Mouse (Mus musculus) forebrain, postnatal 0 days (tissue): ENCODE measurements around the gene Abca12. TPM values are rescaled to one million over a fixed set of nuclear protein-coding genes. Genes with fewer than 3 reads are reported as not detected.

ENCODE experiments used
- ATAC-seq: fragments of 200-750 bp; cut with Nextera tagmentation; 2 replicates; pipeline ENCODE4 v1.8.0; 2017; ENCODE audit warnings: mild to moderate bottlenecking, moderate library complexity
- DNase-seq: peaks from one replicate; pipeline ENCODE4 v3.0.0-alpha.2; 2015
- H3K27ac ChIP-seq: fragments of 300-500 bp; sonication (generic); 2 replicates; pipeline ENCODE4 v1.5.1; 2014; ENCODE audit warnings: low read depth, mild to moderate bottlenecking, antibody characterized with exemption, low read length, moderate library complexity, mixed read lengths
- H3K27me3 ChIP-seq: fragments of 300-500 bp; sonication (generic); 2 replicates; pipeline ENCODE4 v1.6.1; 2014; ENCODE audit warnings: mild to moderate bottlenecking, low read length, mixed read lengths; ENCODE audit not compliant: insufficient read depth
- H3K36me3 ChIP-seq: fragments of 300-500 bp; sonication (generic); 2 replicates; pipeline ENCODE4 v1.6.1; 2014; ENCODE audit warnings: mild to moderate bottlenecking, moderate library complexity; ENCODE audit not compliant: insufficient read depth
- H3K4me1 ChIP-seq: fragments of 300-500 bp; sonication (generic); 2 replicates; pipeline ENCODE4 v1.6.1; 2014; ENCODE audit warnings: antibody characterized with exemption; ENCODE audit not compliant: insufficient read depth
- H3K4me2 ChIP-seq: fragments of 300-500 bp; sonication (generic); 2 replicates; pipeline ENCODE4 v1.6.1; 2014; ENCODE audit warnings: low read depth, mild to moderate bottlenecking, moderate library complexity
- H3K4me3 ChIP-seq: fragments of 300-500 bp; sonication (generic); 2 replicates; pipeline ENCODE4 v1.5.1; 2014; ENCODE audit warnings: low read depth, low read length, mixed read lengths
- H3K9ac ChIP-seq: fragments of 300-500 bp; sonication (generic); 2 replicates; pipeline ENCODE4 v1.6.1; 2014; ENCODE audit warnings: mild to moderate bottlenecking
- H3K9me3 ChIP-seq: fragments of 300-500 bp; sonication (generic); 2 replicates; pipeline ENCODE4 v1.6.1; 2016; ENCODE audit warnings: low read length
- CTCF ChIP-seq: sonication (generic); IDR thresholded peaks from 2 replicates; pipeline ENCODE4 v1.5.1; 2016; ENCODE audit warnings: antibody characterized with exemption, control low read depth, low read depth
- whole genome bisulfite sequencing: fragments of 180-500 bp; shearing (Covaris S2); extraction: QIAGEN DNeasy Blood & Tissue Kit; methylation state at CpG from one replicate; pipeline ENCODE4 v1.1.7; 2014; 5-methylcytosine and 5-hydroxymethylcytosine counted together
- polyA plus RNA-seq: library from polyadenylated mRNA; unstranded; fragments of >200 nt; fragmentation: Nextera tagmentation; extraction: Ambion mirVana; gene quantifications from 2 replicates; pipeline ENCODE4 v1.2.1, GENCODE M21; 2015
- total RNA-seq: library from RNA; depleted of rRNA; stranded (reverse); fragments of >200 nt; gene quantifications from 2 replicates; pipeline ENCODE4 v1.2.3, GENCODE M21; 2014

Abca12 gene
- total and polyA plus RNA-seq, 2 experiments from 2014 or later: 0.02 to 0.14 TPM

DNA sequence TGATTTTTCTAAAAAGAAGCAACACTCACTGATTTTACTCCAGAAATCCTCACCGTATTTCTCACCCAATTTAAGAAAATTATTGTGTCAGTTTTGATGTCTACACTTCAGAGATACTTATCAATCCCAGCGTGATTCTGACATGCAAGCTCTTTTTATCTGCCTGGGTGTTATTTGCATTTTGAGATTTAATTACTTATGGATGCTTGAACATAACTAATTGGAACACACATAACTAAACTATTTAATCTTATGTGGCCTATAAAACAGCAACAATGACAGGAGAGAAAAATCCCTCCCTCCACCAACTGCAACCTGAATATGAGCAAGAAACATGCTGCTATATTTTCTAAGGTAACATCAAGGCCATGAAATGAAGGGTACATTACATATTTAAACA is 117.7 kb downstream of the Abca12 start:
- no peaks in the 10 kb centered on the region for H3K4me1 ChIP-seq
- no peaks in the 10 kb centered on the region for H3K27me3 ChIP-seq
- WGBS: 18% methylated on average over 2 of the region's 2 CpGs
- no peak overlapping the region for H3K9ac ChIP-seq
- H3K36me3 ChIP-seq: no peaks in the 10 kb centered on the region
- no peak overlapping the region for H3K4me2 ChIP-seq
- no peak overlapping the region for H3K27ac ChIP-seq
- no peak for DNase-seq
- no peak overlapping the region for H3K4me3 ChIP-seq
- no peak for TF ChIP-seq CTCF
- no peaks in the 10 kb centered on the region for H3K9me3 ChIP-seq
- ATAC-seq: no peak

DNA sequence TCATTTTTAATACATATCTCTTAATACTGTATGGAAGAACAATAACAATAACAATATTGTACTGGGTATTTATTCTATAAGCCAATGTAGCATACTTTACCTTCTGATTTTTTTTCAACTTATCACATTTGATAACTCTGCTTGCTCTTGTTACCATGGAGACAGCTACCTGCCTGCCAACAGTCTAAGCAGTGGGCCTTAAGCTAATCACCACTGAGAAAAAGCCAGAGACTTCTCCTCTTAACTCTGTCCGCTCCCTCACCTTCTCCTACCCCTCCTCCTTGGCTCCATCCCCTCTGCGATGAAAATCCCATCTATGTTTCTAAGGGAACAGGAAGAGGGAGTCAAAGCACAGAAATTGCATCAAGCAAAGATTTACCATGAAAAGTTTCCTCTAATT is 118.1 kb downstream of the Abca12 start:
- H3K4me1 ChIP-seq: no peaks in the 10 kb centered on the region
- H3K4me3 ChIP-seq: no peak overlapping the region
- H3K9ac ChIP-seq: no peak overlapping the region
- H3K36me3 ChIP-seq: no peaks in the 10 kb centered on the region
- no peak for TF ChIP-seq CTCF
- ATAC-seq: peak; percentile 59
- peak; percentile 22 for DNase-seq
- H3K4me2 ChIP-seq: no peak overlapping the region
- H3K9me3 ChIP-seq: no peaks in the 10 kb centered on the region
- 23% methylated on average over 2 of the region's 2 CpGs for WGBS
- H3K27ac ChIP-seq: no peak overlapping the region
- no peaks in the 10 kb centered on the region for H3K27me3 ChIP-seq

DNA sequence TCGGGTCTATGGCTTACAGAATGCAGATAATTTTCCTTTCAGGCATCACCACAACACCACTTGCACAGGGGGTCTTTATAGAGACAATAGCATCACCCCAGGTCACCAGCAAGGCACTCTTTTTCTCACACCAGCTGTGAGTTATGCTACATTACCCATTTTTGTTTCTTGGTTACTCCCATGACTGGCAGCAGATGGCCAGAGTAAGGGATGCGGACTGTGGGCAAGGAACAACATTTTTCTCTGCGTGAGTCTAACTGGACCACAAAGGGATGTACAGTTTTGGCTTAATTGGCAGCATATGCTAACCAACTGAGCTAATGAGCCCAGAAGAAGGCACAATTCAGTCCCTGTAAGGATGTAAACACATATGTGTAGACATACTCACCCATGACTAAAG is 122.8 kb downstream of the Abca12 start:
- ATAC-seq (no peak), DNase-seq (no peak)
- Histone ChIP-seq H3K4me3 (no peak overlapping the region), H3K27me3 (no peaks in the 10 kb centered on the region), H3K27ac (no peak overlapping the region), H3K36me3 (no peaks in the 10 kb centered on the region), H3K9me3 (no peaks in the 10 kb centered on the region), H3K9ac (no peak overlapping the region), H3K4me1 (no peaks in the 10 kb centered on the region), H3K4me2 (no peak overlapping the region)
- WGBS: 26% methylated on average over 3 of the region's 3 CpGs
- TF ChIP-seq CTCF: no peak

DNA sequence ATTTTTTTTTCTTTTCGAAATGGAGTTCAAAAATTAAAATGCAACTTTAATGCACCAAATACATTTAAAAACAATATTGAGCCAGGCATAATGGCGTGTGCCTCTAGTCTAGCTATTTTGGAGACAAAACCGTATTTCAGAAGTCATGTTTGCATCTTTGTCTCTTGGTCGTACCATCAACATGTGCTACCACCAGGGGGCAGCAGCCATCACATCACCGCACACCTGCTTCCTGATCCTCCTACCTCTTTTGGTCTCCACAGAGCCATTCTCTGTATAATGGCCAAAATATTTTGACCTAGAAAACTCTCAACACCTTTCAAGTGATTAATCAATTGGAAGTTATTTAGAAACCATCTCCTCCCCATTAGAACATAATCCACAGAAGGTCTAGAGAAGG is 125.2 kb downstream of the Abca12 start:
- TF ChIP-seq CTCF: peak; percentile 69
- DNase-seq (peak; percentile 35), ATAC-seq (no peak)
- Histone ChIP-seq H3K36me3 (no peaks in the 10 kb centered on the region), H3K9me3 (no peaks in the 10 kb centered on the region), H3K27me3 (no peaks in the 10 kb centered on the region), H3K4me2 (no peak overlapping the region), H3K4me3 (no peak overlapping the region), H3K27ac (no peak overlapping the region), H3K4me1 (no peaks in the 10 kb centered on the region), H3K9ac (no peak overlapping the region)
- WGBS: 18% methylated on average over 5 of the region's 5 CpGs

DNA sequence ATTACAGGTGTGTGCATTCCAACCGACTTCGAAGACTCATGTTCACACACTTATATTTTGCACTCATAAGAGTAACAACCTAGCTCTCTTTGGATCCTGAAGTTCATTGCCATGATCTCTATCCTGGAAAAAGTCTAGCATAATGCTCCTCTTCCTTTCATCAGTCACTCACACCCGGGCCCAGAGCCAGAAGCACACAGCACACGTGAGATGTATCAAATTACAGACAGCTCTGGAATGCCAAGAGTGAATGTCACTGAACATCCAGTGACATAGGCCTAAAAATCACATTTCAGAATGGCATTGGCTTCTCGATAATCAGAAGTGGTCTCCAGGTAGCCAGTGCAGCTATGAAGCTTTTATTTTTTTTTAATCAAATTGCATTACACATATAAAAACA is 137.8 kb downstream of the Abca12 start:
- Histone ChIP-seq H3K36me3 (no peaks in the 10 kb centered on the region), H3K4me1 (peaks cover 5% of the 10 kb centered on the region; the same call in 1 of the 2 replicates), H3K4me3 (no peak overlapping the region), H3K9ac (no peak overlapping the region), H3K4me2 (no peak overlapping the region), H3K9me3 (no peaks in the 10 kb centered on the region), H3K27ac (no peak overlapping the region), H3K27me3 (no peaks in the 10 kb centered on the region)
- ATAC-seq (no peak), DNase-seq (no peak)
- no peak for TF ChIP-seq CTCF
- 49% methylated on average over 5 of the region's 5 CpGs for WGBS

DNA sequence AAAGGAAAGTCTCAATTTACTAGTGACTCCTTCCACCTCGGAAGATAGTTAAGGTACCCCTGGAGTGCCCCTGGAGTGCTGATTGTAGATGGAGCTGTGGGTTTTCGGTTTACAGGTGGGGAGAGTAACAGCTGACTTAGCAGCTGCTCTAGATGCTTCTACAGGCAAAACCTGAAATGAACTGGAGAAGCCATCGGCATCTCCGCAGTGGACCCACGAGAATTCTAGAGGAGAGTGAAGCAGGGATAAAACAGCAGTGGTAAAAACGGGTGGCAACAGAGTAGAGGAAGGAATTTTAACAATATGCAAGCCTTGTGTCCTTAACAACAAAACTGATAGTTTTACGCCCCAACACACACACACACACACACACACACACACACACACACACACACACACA is 142.2 kb downstream of the Abca12 start:
- Histone ChIP-seq H3K36me3 (no peaks in the 10 kb centered on the region), H3K9ac (no peak overlapping the region), H3K4me1 (peaks cover 8% of the 10 kb centered on the region; the same call in 1 of the 2 replicates), H3K4me3 (no peak overlapping the region), H3K27ac (no peak overlapping the region), H3K4me2 (no peak overlapping the region), H3K27me3 (no peaks in the 10 kb centered on the region), H3K9me3 (no peaks in the 10 kb centered on the region)
- no peak for TF ChIP-seq CTCF
- 76% methylated on average over 7 of the region's 7 CpGs for WGBS
- DNase-seq (no peak), ATAC-seq (no peak)

DNA sequence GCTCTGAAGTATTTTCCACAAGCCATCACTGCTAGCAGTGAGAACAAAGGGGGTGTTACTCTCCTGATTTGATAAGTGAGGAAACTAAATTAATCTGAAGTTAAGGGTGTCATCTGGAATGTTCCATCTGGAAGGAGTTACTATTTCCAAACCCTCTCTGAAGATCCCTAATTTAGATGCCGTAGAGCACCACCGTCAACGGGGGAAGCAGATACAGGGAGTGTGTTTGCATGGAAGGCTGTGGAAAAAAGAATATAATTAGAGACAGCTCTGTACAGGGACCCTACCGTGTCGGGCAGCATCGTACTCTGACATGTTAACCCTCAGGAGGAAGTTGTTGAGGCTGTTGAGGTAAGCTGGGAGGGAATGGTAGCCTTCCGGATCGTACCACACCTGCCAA is 142.6 kb downstream of the Abca12 start:
- 37% methylated on average over 8 of the region's 8 CpGs for WGBS
- no peak for TF ChIP-seq CTCF
- H3K4me3 ChIP-seq: no peak overlapping the region
- no peak overlapping the region for H3K27ac ChIP-seq
- no peaks in the 10 kb centered on the region for H3K27me3 ChIP-seq
- DNase-seq (peak; percentile 39), ATAC-seq (peak; percentile 71)
- no peaks in the 10 kb centered on the region for H3K36me3 ChIP-seq
- H3K4me1 ChIP-seq: peaks cover 8% of the 10 kb centered on the region; the same call in 1 of the 2 replicates
- H3K9ac ChIP-seq: no peak overlapping the region
- H3K4me2 ChIP-seq: 0 out of 2 replicates have a peak overlapping the region, but pooled peaks have one; percentile 13
- no peaks in the 10 kb centered on the region for H3K9me3 ChIP-seq

DNA sequence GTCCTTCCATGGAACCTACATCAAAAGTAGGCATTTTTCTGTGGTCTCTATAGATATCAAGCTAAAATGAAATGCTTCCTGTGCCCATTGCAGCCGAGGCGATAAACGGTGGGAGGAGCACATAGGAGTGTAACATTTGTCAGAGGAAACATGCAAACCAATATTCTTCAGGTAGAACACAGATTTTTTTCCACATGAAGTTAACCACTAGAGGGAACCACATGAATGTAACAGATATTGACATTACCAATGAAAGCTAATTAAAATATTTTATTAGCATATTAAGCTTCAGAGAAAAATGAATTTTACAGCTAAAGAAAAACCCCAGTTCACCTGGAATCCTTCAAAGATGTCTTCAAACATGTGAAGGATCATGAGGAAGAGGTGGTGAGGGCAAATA is 144.6 kb downstream of the Abca12 start:
- Histone ChIP-seq H3K4me1 (peaks cover 8% of the 10 kb centered on the region; the same call in 1 of the 2 replicates), H3K36me3 (no peaks in the 10 kb centered on the region), H3K27me3 (no peaks in the 10 kb centered on the region), H3K4me2 (no peak overlapping the region), H3K27ac (no peak overlapping the region), H3K4me3 (no peak overlapping the region), H3K9me3 (no peaks in the 10 kb centered on the region), H3K9ac (no peak overlapping the region)
- peak; percentile 59 for TF ChIP-seq CTCF
- 96% methylated on average over 3 of the region's 3 CpGs for WGBS
- ATAC-seq: no peak
- no peak for DNase-seq
